Mouse (Mus musculus): ENCODE data around the gene Sntg2.

GRCm38 (mm10) chr12:30164005-30164404 is 209.2 kb downstream of the Sntg2 start:
- TF ChIP-seq CTCF (IDR thresholded peaks at IDR 0.05; ENCODE audit: low read depth), result no peak
- TF ChIP-seq EP300 (IDR thresholded peaks at IDR 0.05; ENCODE audit: low read depth), result no peak
